Mouse (Mus musculus) natural killer cell, adult 2 months (primary cell): Measurements from ENCODE around the gene Rbp3.

ENCODE experiments used
- DNase-seq, 2 experiments: peaks; one replicate each; pipeline ENCODE4 v3.0.0; 2022; ENCODE audit warnings: low spot score in 2 of 2

Rbp3 gene

GRCm38 (mm10) chr14:33953761-33954160 lies at the start of gene Rbp3:
Gene Rbp3, plus strand, starts transcription at chr14:33954003.
- no peak for DNase-seq

- DNase-seq = no peak
These were observed 49.0 kb upstream of the Rbp3 start for GRCm38 (mm10) chr14:33904851-33905250.

- DNase-seq = no peak
These were observed 40.1 kb upstream of the Rbp3 start for GRCm38 (mm10) chr14:33913727-33914126.

- DNase-seq = no peak
These were observed 39.6 kb upstream of the Rbp3 start for GRCm38 (mm10) chr14:33914206-33914605.

GRCm38 (mm10) chr14:33920727-33921559 lies 32.9 kb upstream of the Rbp3 start:
- no peak for DNase-seq

- no peak for DNase-seq
These were observed 31.0 kb upstream of the Rbp3 start for GRCm38 (mm10) chr14:33922771-33923167.

- DNase-seq = no peak
These were observed 30.4 kb upstream of the Rbp3 start, which contains the start of gene Gdf10 for GRCm38 (mm10) chr14:33923168-33924070. Gene Gdf10, plus strand, starts transcription at chr14:33923587.

- no peak for DNase-seq
These were observed 21.9 kb upstream of the Rbp3 start for GRCm38 (mm10) chr14:33931853-33932252.

- no peak for DNase-seq
These were observed 20.7 kb upstream of the Rbp3 start for GRCm38 (mm10) chr14:33932935-33933703.

- no peak for DNase-seq
These were observed 20.0 kb upstream of the Rbp3 start for GRCm38 (mm10) chr14:33933778-33934317.

- DNase-seq = peak in 1 of 2 experiments; percentile 5
These were observed 14.7 kb upstream of the Rbp3 start for GRCm38 (mm10) chr14:33939117-33939516.

GRCm38 (mm10) chr14:33940739-33941138 lies 13.1 kb upstream of the Rbp3 start, which contains the start of gene Gdf2:
Gene Gdf2, plus strand, starts transcription at chr14:33941039.
- DNase-seq = no peak

- DNase-seq = no peak
These were observed 11.6 kb upstream of the Rbp3 start for GRCm38 (mm10) chr14:33942222-33942621.

- no peak for DNase-seq
These were observed 7.7 kb upstream of the Rbp3 start for GRCm38 (mm10) chr14:33946125-33946524.

GRCm38 (mm10) chr14:33952233-33952981 lies 1.4 kb upstream of the Rbp3 start:
- no peak for DNase-seq

GRCm38 (mm10) chr14:33956055-33956454 lies 2.3 kb downstream of the Rbp3 start:
- DNase-seq = no peak

GRCm38 (mm10) chr14:33958186-33958585 lies 4.4 kb downstream of the Rbp3 start:
- DNase-seq = no peak

GRCm38 (mm10) chr14:33958841-33959240 lies 5.0 kb downstream of the Rbp3 start:
- DNase-seq = no peak

GRCm38 (mm10) chr14:33959341-33959740 lies 5.5 kb downstream of the Rbp3 start:
- no peak for DNase-seq

- DNase-seq = no peak
These were observed 11.9 kb downstream of the Rbp3 start for GRCm38 (mm10) chr14:33965675-33966074.

GRCm38 (mm10) chr14:33972679-33973078 lies 18.9 kb downstream of the Rbp3 start:
- no peak for DNase-seq
